Mouse (Mus musculus): ENCODE results near the gene Iglon5. TPM values are rescaled to one million over a fixed set of nuclear protein-coding genes. Genes with fewer than 3 reads are reported as not detected.

Gene Iglon5
- total RNA-seq (2023) = not detected in 2 replicates

DNA sequence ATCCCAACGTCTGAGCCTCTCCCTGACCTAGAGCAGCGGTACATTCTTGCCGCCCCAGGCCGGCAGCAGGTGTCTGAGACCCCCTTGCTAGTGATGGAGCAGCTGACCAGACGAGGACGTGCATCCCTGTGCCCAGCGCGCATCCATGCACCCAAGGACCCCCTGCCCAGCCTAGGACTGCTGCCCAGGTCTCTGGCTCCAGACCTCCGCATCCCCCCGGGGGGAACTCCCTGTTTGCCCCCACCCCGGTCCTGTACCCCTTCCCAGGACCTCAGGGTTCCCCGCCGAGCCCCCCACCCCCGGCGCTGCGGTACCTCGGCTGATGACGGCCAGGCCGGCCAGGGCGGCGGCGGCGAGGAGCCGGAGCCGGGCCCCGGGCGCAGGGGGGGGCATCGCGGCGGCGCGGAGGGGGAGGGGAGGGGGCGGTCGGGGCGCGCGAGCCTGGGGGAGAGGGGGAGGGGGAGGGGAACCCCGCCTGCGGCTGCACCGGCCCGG, at the start of gene Iglon5:
Gene Iglon5, minus strand, starts transcription at position 445 of the 495 bp plus-strand sequence.

DNA sequence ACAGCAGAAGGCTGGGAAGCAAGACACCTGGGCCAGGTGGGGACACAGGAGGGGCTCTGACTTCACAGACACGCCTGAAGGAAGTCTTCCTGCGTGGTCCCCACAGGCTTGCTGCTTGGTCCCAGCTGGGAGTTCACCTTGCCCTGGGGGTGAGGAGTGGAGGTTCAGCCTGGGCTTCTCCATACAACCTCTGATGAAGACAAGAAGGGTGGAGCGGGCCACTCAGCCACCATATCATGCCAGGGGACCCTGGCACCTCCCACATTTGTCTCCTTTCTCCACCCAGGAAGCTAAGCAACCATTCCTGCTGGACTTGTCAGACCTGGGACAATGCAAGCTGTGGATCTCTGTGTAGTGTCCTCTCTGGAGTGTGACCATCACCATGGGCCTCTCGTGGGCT, 27.0 kb downstream of the Iglon5 start, which contains the start of gene Vsig10l:
Gene Vsig10l, plus strand, starts transcription at position 301 of the 400 bp plus-strand sequence.

DNA sequence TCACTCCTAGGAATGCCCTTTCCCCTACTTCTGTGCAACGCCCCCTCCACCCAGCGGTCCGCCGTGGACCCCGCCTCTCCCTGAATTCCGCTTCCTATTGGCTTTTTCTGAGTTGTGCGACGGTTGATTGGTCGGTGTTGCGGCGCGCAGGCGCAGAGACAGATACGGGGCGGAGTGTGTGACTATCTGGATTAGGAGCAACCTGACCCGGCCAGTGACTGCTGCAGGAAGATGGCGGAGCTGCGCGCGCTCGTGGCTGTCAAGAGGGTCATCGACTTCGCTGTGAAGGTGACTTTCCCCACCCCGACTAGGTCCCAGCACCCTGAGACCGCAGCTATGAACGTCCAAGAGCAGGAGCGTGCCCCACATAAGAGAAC, 46.0 kb downstream of the Iglon5 start, which contains the start of the genes Etfb and Gm45233:
Gene Etfb, plus strand, starts transcription at position 167 of the 377 bp plus-strand sequence.
Gene Gm45233, plus strand, starts transcription at position 212 of the 377 bp plus-strand sequence.

DNA sequence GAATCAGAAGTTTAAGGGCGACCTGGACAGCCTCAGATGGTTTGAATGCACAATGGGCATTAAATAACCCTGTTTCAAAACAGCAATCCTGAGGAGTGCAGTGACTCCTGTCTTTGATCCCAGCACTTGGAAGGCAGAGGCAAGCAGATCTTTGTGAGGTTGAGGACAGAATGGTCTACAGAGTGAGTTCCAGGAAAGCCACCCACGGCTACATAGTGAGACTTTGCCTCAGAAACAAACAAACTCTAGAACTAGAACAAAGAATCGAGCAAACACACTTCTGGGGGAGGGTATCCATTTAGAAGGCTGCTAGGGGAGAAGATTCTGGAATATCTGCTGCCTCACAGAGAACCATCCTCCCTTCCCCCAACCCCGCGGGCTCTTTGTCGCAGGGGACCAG, 49.4 kb downstream of the Iglon5 start, which contains the start of gene Cldnd2:
Gene Cldnd2, plus strand, starts transcription at position 301 of the 400 bp plus-strand sequence.

DNA sequence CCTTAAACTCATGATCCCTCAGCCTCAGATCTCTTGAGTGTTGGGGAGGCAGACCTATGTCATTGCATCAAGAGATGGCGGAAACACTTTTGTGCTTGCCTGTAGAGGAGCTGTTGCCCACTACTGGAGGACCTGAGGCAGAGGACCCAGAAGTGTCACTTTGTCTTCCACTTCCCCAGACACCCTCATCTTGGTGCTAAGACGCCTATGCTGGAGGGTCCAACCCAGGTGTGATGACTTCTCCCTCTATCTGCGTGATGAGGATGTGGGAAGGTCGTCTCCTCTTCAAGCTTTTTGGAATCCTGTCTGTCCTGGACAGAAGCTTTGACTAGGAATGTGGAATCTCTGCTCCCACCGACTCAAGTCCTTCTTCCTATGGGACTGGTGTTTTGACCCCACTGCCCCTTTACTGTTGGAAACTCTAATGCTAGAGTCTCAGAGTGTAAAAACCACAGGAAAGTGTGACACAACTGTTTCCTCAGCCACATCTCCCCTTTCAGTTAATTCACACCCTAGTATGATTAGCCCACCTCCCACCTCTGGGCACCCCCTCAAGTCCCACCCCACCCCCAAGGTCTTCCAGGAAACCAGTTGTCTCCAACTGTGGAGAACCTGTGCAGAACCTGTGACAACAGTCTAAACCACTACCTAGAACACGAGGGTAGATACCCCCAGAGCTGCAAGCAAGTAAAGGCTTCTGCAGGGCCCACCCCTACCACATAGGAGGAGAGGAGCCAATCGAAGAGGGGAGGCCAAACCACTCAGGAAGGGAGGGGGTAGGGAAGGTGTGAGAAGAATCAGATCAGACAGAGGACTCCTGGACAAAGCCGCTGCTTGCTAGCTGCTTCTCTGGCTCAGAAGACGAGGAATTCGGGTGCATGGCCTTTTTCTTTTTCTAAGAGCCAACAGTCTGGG, 53.3 kb downstream of the Iglon5 start, which contains the start of gene Nkg7:
Gene Nkg7, plus strand, starts transcription at position 733 of the 915 bp plus-strand sequence.

DNA sequence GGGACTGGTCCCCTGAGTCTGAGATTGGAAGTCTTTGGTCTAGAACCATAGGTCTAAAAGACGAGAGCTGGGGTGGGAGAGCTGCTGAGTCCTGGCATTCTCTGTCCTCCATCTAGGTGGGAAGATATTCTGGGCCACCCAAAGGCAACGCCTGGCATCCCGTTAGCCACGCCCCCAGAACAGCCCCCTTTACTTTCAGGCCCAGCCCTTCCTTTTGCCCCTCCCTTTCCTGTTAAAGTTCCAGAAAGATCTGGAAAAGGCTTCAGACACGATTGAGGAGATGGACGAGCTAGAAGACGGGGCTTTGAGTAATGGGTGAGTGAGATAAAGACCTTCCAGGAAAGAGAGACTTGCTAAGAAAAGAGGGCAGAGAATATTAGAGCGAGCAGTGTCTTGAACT, 62.5 kb downstream of the Iglon5 start, which contains the start of gene Lim2:
Gene Lim2, plus strand, starts transcription at position 265 of the 400 bp plus-strand sequence.

Other genes with a start within 250 kb of the Iglon5 start
- 18.1 and 26.7 TPM in 2 replicates for gene Zfp715, start 176.8 kb downstream of the Iglon5 start, total RNA-seq (2023)
- 9.6 and 11.8 TPM in 2 replicates for gene Siglecf, start 138.7 kb downstream of the Iglon5 start, total RNA-seq (2023)
- gene Siglecg, start 81.9 kb downstream of the Iglon5 start, total RNA-seq (2023) = 61.1 and 72.3 TPM in 2 replicates
- gene Lim2, start 62.4 kb downstream of the Iglon5 start, total RNA-seq (2023) = not detected in 2 replicates
- gene Nkg7, start 53.0 kb downstream of the Iglon5 start, total RNA-seq (2023) = 18.8 and 33.1 TPM in 2 replicates
- gene Cldnd2, start 49.3 kb downstream of the Iglon5 start, total RNA-seq (2023) = not detected in 2 replicates
- 51.2 and 76.8 TPM in 2 replicates for gene Etfb, start 46.0 kb downstream of the Iglon5 start, total RNA-seq (2023)
- not detected in 2 replicates for gene Gm45233, start 45.9 kb downstream of the Iglon5 start, total RNA-seq (2023)
- 9.9 and 11.4 TPM in 2 replicates for gene Vsig10l, start 26.9 kb downstream of the Iglon5 start, total RNA-seq (2023)
- 0.98 TPM in 1 of 2 replicates, not detected in the other for gene 4931406B18Rik, start 15.9 kb upstream of the Iglon5 start, total RNA-seq (2023)
- gene Cd33, start 54.4 kb upstream of the Iglon5 start, total RNA-seq (2023) = 529 and 701 TPM in 2 replicates
- 3.1 and 3.6 TPM in 2 replicates for gene Zfp658, start 72.2 kb upstream of the Iglon5 start, total RNA-seq (2023)
- 11.0 and 12.6 TPM in 2 replicates for gene Zfp719, start 89.5 kb upstream of the Iglon5 start, total RNA-seq (2023)
- gene Zfp819, start 117.1 kb upstream of the Iglon5 start, total RNA-seq (2023) = 0.41 and 0.63 TPM in 2 replicates
- not detected in 2 replicates for gene Ceacam18, start 144.6 kb upstream of the Iglon5 start, total RNA-seq (2023)
- gene Siglece, start 170.1 kb upstream of the Iglon5 start, total RNA-seq (2023) = 153 and 158 TPM in 2 replicates
- gene Ctu1, start 181.9 kb upstream of the Iglon5 start, total RNA-seq (2023) = 2.6 and 3.2 TPM in 2 replicates
- not detected in 2 replicates for gene Klk14, start 200.3 kb upstream of the Iglon5 start, total RNA-seq (2023)
- not detected in 2 replicates for gene Klk13, start 222.5 kb upstream of the Iglon5 start, total RNA-seq (2023)

All from neutrophil, adult 65 days (primary cell).